Mouse (Mus musculus): ENCODE results near the gene Depdc5. TPM values are rescaled to one million over a fixed set of nuclear protein-coding genes. Genes with fewer than 3 reads are reported as not detected.

Gene Depdc5
- polyA plus RNA-seq, 1 experiment from 2014 or later: 22.2 TPM

GRCm38 (mm10) chr5:33002781-33003180 lies 139.3 kb downstream of the Depdc5 start:
- no peaks in the 10 kb centered on the region for H3K4me1 ChIP-seq
- no peak overlapping the region for H3K27ac ChIP-seq (replicated peaks)
- no peak overlapping the region for H3K9ac ChIP-seq
- no peak overlapping the region for H3K4me3 ChIP-seq (replicated peaks)
- ATAC-seq (ENCODE audit: insufficient number of reproducible peaks, low FRiP score, low TSS enrichment, low read depth): no peak
- no peaks in the 10 kb centered on the region for H3K9me3 ChIP-seq (replicated peaks)
- 82% methylated on average over 5 of the region's 5 CpGs for WGBS
- H3K27me3 ChIP-seq: no peaks in the 10 kb centered on the region
- no peak overlapping the region for H3K4me2 ChIP-seq (replicated peaks)
- H3K36me3 ChIP-seq: no peaks in the 10 kb centered on the region

DNA sequence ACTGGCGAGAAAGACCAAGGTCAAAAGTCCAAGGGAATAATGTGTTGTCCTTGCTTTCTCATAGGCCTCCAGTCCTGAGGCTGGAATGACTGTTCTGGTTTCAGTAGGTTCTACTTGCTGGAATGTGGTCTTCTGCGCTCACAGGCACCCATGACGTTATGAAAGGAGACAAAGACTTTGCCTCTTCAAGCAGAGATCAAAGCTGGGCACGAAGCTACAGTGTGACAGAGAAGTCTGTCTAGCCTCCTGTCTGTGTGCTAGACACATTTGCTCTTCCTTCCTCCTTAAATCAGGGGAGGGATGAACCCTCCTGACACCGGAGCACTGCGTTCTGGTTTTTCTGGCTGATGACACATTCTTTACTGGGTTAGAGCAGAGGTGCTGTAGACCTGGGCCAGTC lies 140.0 kb downstream of the Depdc5 start:
- Histone ChIP-seq H3K4me2 (replicated peaks) (no peak overlapping the region), H3K9ac (no peak overlapping the region), H3K4me1 (no peaks in the 10 kb centered on the region), H3K27me3 (no peaks in the 10 kb centered on the region), H3K9me3 (replicated peaks) (no peaks in the 10 kb centered on the region), H3K4me3 (replicated peaks) (no peak overlapping the region), H3K27ac (replicated peaks) (no peak overlapping the region), H3K36me3 (no peaks in the 10 kb centered on the region)
- no peak for ATAC-seq (ENCODE audit: insufficient number of reproducible peaks, low FRiP score, low TSS enrichment, low read depth)
- 66% methylated on average over 6 of the region's 6 CpGs for WGBS

DNA sequence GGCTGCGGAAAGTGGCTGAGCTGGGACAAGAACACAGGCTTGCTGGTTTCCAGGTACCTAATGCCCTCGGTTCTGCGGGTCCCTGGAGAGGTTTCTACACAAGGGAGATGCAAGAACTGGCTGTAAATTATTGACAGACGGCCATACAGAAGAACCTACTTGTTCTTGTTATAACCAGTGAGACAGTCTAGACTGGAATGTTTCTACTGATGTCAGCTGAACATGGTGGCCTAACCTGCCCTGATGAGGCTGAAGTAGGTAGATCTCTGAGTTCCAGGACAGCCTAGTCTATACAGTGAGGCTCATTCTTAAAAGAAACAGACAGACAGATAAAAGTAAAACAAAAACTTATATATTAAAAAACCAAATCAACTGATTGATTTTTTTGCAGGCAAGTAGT lies 140.6 kb downstream of the Depdc5 start:
- Histone ChIP-seq H3K4me1 (no peaks in the 10 kb centered on the region), H3K27me3 (no peaks in the 10 kb centered on the region)

GRCm38 (mm10) chr5:33005442-33006145 lies 142.1 kb downstream of the Depdc5 start:
- Histone ChIP-seq H3K27ac (replicated peaks) (no peak overlapping the region), H3K9ac (no peak overlapping the region), H3K4me3 (replicated peaks) (no peak overlapping the region), H3K4me2 (replicated peaks) (no peak overlapping the region), H3K4me1 (peaks cover 3% of the 10 kb centered on the region; the same call in 1 of the 2 replicates), H3K27me3 (no peaks in the 10 kb centered on the region), H3K9me3 (replicated peaks) (no peaks in the 10 kb centered on the region), H3K36me3 (no peaks in the 10 kb centered on the region)
- ATAC-seq (ENCODE audit: insufficient number of reproducible peaks, low FRiP score, low TSS enrichment, low read depth): no peak
- 78% methylated on average over 11 of the region's 11 CpGs for WGBS

More for the DNA sequence above, 140.6 kb downstream of the Depdc5 start:
- Histone ChIP-seq H3K9me3 (replicated peaks) (no peaks in the 10 kb centered on the region), H3K4me2 (replicated peaks) (no peak overlapping the region), H3K4me3 (replicated peaks) (no peak overlapping the region), H3K27ac (replicated peaks) (no peak overlapping the region), H3K36me3 (no peaks in the 10 kb centered on the region), H3K9ac (no peak overlapping the region)
- no peak for ATAC-seq (ENCODE audit: insufficient number of reproducible peaks, low FRiP score, low TSS enrichment, low read depth)
- WGBS: 71% methylated on average over 4 of the region's 4 CpGs

- no peaks in the 10 kb centered on the region for H3K27me3 ChIP-seq
- H3K9me3 ChIP-seq (replicated peaks): no peaks in the 10 kb centered on the region
- peaks cover 14% of the 10 kb centered on the region for H3K4me1 ChIP-seq
- ATAC-seq (ENCODE audit: insufficient number of reproducible peaks, low FRiP score, low TSS enrichment, low read depth): no peak
- no peak overlapping the region for H3K4me2 ChIP-seq (replicated peaks)
- H3K27ac ChIP-seq (replicated peaks): no peak overlapping the region
- no peak overlapping the region for H3K9ac ChIP-seq
- H3K36me3 ChIP-seq: no peaks in the 10 kb centered on the region
- WGBS: 33% methylated on average over 8 of the region's 8 CpGs
- no peak overlapping the region for H3K4me3 ChIP-seq (replicated peaks)
Measured at GRCm38 (mm10) chr5:33006670-33007069, 143.2 kb downstream of the Depdc5 start.

DNA sequence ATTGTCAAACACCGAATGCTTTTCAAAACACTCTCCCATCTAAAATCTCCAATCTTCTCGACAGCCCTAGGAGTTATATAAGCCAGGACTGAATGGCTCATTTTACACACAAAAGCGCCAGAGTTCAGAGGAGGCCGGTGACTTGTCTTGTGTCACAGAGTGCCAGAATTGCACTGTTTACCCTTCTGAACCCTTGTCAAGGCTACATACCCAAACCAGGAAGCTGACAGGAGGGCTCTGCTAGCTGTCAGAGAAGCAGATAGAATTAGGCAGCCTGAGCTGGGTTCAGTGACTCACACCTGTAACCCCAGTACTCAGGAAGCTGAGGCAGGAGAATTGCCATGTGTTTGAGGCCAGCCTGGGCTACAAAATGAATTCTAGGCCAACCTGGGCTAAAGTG lies 143.9 kb downstream of the Depdc5 start:
- H3K27ac ChIP-seq (replicated peaks): no peak overlapping the region
- WGBS: 70% methylated on average over 4 of the region's 4 CpGs
- H3K27me3 ChIP-seq: no peaks in the 10 kb centered on the region
- peaks cover 15% of the 10 kb centered on the region for H3K4me1 ChIP-seq
- no peak overlapping the region for H3K4me3 ChIP-seq (replicated peaks)
- no peak overlapping the region for H3K9ac ChIP-seq
- H3K36me3 ChIP-seq: no peaks in the 10 kb centered on the region
- no peak overlapping the region for H3K4me2 ChIP-seq (replicated peaks)
- ATAC-seq (ENCODE audit: insufficient number of reproducible peaks, low FRiP score, low TSS enrichment, low read depth): no peak
- H3K9me3 ChIP-seq (replicated peaks): no peaks in the 10 kb centered on the region

DNA sequence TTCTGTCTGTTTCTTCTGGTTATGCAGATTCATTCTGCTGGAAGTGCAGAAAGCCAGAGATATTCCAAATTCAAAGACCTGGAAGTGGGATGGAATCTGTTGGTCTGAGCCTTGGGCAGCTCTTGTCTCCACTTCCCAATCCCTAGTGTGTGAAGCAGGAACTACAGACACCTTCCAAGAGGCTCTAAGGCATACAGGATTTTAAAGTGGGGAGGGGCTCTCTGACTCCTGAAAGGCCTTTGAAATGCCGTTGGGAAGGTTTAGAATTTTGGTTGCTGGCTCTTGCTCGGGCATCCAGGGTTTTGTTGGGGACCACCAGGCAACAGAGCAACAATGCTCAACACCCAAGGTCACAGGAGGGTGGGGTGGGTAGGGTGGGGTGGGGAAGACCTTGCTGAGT lies 145.8 kb downstream of the Depdc5 start:
- Histone ChIP-seq H3K4me3 (replicated peaks) (no peak overlapping the region), H3K4me1 (peaks cover 15% of the 10 kb centered on the region), H3K36me3 (no peaks in the 10 kb centered on the region), H3K9me3 (replicated peaks) (no peaks in the 10 kb centered on the region), H3K9ac (no peak overlapping the region), H3K4me2 (replicated peaks) (no peak overlapping the region), H3K27ac (replicated peaks) (no peak overlapping the region), H3K27me3 (no peaks in the 10 kb centered on the region)
- 46% methylated on average over 2 of the region's 2 CpGs for WGBS
- no peak for ATAC-seq (ENCODE audit: insufficient number of reproducible peaks, low FRiP score, low TSS enrichment, low read depth)

DNA sequence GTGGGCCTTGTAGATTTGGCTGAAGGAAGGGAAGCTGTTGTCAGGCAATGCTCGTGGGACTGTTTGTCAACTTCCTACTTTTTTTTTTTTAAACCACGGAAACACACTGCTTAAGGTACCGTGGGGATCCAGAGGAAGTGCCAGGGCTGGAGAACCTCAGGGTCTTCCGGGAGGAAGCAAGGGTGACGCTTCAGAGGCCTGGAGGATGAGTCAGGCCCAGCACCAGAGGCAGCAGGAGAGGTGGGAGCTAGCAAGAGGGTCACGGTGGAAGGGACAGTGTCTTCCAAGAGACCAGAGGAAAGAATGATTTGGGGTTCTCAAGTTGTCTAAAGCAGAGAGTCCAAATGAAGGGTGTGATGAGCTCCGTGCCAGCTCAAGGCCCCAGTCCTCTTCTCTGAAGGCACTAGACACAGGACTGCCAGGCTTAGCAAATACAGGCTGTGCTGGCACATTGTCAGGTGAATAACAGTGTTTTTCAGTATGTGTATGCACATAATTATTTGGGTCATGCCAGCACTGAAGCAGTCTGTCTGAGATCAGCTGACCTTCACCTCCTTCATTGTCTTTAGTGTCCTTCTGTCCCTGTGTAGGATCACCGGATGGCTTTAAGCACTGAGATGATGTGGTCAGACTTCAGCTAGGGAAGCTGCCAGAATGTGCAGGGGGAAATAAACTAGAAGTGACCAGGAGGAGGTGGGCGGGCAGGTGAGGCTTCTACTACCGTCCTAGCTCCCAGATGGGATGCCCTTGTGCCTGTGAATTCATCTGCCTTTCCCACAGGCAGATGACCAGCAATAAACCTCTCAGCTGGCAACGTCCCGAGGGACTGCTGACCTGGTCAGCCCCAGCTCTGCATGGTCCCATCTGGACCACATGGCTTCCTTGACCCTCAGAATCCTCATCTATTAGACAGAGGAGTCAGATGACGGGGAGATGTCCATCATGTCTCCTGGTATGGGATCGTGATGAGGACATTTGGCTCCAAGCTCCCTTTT lies 146.6 kb downstream of the Depdc5 start:
- Histone ChIP-seq H3K27ac (replicated peaks) (no peak overlapping the region), H3K9ac (no peak overlapping the region)

GRCm38 (mm10) chr5:33011132-33012106 lies 147.9 kb downstream of the Depdc5 start:
- no peak for ATAC-seq (ENCODE audit: insufficient number of reproducible peaks, low FRiP score, low TSS enrichment, low read depth)
- Histone ChIP-seq H3K27me3 (no peaks in the 10 kb centered on the region), H3K36me3 (no peaks in the 10 kb centered on the region), H3K4me3 (replicated peaks) (no peak overlapping the region), H3K27ac (replicated peaks) (peak overlapping the region; percentile 34; the same call in 1 of the 2 replicates), H3K4me2 (replicated peaks) (0 out of 2 replicates have a peak overlapping the region, but pooled peaks have one; percentile 17), H3K9ac (no peak overlapping the region), H3K4me1 (peaks cover 15% of the 10 kb centered on the region), H3K9me3 (replicated peaks) (no peaks in the 10 kb centered on the region)
- 37% methylated on average over 15 of the region's 15 CpGs for WGBS

More for the DNA sequence above, 146.6 kb downstream of the Depdc5 start:
- no peak overlapping the region for H3K4me2 ChIP-seq (replicated peaks)
- no peak for ATAC-seq (ENCODE audit: insufficient number of reproducible peaks, low FRiP score, low TSS enrichment, low read depth)
- no peaks in the 10 kb centered on the region for H3K27me3 ChIP-seq
- peaks cover 15% of the 10 kb centered on the region for H3K4me1 ChIP-seq
- WGBS: 71% methylated on average over 14 of the region's 14 CpGs
- no peaks in the 10 kb centered on the region for H3K36me3 ChIP-seq
- no peak overlapping the region for H3K4me3 ChIP-seq (replicated peaks)
- no peaks in the 10 kb centered on the region for H3K9me3 ChIP-seq (replicated peaks)

GRCm38 (mm10) chr5:33014096-33014495 lies 150.6 kb downstream of the Depdc5 start:
- no peak overlapping the region for H3K4me2 ChIP-seq (replicated peaks)
- H3K27me3 ChIP-seq: no peaks in the 10 kb centered on the region
- 64% methylated on average over 1 of the region's 1 CpGs for WGBS
- H3K9ac ChIP-seq: no peak overlapping the region
- peaks cover 20% of the 10 kb centered on the region for H3K4me1 ChIP-seq
- H3K4me3 ChIP-seq (replicated peaks): no peak overlapping the region
- H3K27ac ChIP-seq (replicated peaks): no peak overlapping the region
- H3K9me3 ChIP-seq (replicated peaks): no peaks in the 10 kb centered on the region
- ATAC-seq (ENCODE audit: insufficient number of reproducible peaks, low FRiP score, low TSS enrichment, low read depth): no peak
- no peaks in the 10 kb centered on the region for H3K36me3 ChIP-seq
